Mouse (Mus musculus): ENCODE results near the gene Lpp. TPM values are rescaled to one million over a fixed set of nuclear protein-coding genes. Genes with fewer than 3 reads are reported as not detected.

Lpp gene
- total RNA-seq, 2 experiments from 2014 or later = 17.7 to 18.0 TPM

- intact Hi-C loops (cut with DNase I) = no loop called here
- no peak overlapping the region for H3K4me3 ChIP-seq
- no peak for TF ChIP-seq CTCF (IDR thresholded peaks at IDR 0.05)
- DNase-seq = peak; percentile 53
- H3K27ac ChIP-seq = 0 out of 2 replicates have a peak overlapping the region, but pooled peaks have one; percentile 1
These were observed 554.9 kb downstream of the Lpp start for GRCm38 (mm10) chr16:24948091-24948690.

DNA sequence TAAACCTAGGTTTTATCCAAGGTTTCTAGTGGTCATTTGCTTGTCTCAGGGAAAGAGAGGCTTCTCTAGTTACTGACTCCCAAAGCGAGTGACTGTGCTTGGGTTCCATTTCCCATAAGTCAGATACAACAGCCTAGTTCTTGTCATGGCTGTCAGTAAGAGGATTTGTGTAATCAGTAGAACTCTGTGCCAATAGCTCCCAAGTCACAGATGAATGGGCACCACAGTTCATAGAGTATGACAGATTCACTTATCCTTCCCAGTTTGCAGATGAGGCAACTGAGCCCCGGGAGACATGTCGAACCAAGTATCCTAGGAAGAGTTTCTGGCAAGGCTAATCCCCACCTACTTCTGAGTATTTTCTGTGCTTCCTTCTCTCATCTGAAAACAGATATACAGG, 556.0 kb downstream of the Lpp start:
- TF ChIP-seq CTCF (IDR thresholded peaks at IDR 0.05) = no peak
- no peak for DNase-seq
- H3K4me3 ChIP-seq = no peak overlapping the region
- intact Hi-C loops (cut with DNase I) = no loop called here
- no peak overlapping the region for H3K27ac ChIP-seq

DNA sequence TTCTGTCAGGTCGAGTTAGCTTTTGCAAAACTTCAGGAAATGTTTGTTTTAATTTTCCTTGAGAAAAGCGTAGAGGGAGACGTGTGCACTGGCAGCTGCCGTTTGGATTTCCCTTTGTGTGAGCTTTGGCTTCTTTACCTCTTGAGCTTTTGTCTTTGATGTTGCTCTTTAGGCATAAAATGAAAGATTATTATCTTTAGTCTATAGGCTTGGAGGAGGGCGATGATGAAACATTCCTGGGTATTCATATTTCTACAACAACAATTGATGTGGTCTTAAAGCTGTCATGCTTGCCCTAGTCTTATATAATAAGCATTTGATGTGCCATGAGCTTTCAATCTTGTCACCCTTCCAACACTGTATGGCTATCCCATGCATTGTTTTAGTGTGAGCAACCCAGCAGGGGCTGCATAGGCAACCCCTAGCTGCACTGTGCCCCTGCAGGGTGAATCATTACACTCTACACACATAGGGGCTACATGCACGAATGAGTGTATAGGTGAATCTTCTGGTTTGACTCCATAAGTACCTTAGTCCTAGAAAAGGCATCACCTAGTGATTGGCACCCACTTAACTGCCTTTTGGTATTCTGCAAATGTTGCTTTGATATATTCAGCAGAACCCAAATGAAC, 556.9 kb downstream of the Lpp start:
- H3K27ac ChIP-seq = no peak overlapping the region
- intact Hi-C loops (cut with DNase I) = no loop called here
- TF ChIP-seq CTCF (IDR thresholded peaks at IDR 0.05) = no peak
- no peak overlapping the region for H3K4me3 ChIP-seq
- DNase-seq = no peak

- no peak for TF ChIP-seq CTCF (IDR thresholded peaks at IDR 0.05)
- Histone ChIP-seq H3K27ac (no peak overlapping the region), H3K4me3 (no peak overlapping the region)
- no peak for DNase-seq
- intact Hi-C loops (cut with DNase I) = no loop called here
These were observed 558.6 kb downstream of the Lpp start for GRCm38 (mm10) chr16:24951909-24952308.

DNA sequence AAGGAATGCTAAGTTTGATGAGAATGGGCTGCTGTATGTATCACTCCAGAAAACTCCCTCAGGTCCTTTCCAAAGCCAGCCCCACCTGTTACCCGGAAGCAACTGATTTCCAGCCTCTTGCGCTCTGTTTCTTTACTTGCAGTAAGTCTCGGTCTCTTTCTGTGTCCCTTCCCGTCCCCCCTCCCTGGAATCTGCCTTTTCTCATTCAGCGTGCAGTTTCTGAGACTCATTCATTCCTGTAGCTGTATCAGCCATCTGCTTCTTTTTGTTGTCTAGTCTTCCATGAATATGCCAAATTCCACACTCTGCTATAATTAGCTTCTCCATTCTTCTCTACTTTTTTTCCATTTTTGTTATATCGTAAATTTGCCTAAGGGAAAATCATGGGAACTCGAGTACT, 561.7 kb downstream of the Lpp start:
- no peak for DNase-seq
- no peak overlapping the region for H3K4me3 ChIP-seq
- TF ChIP-seq CTCF (IDR thresholded peaks at IDR 0.05) = no peak
- intact Hi-C loops (cut with DNase I) = no loop called here
- H3K27ac ChIP-seq = no peak overlapping the region

DNA sequence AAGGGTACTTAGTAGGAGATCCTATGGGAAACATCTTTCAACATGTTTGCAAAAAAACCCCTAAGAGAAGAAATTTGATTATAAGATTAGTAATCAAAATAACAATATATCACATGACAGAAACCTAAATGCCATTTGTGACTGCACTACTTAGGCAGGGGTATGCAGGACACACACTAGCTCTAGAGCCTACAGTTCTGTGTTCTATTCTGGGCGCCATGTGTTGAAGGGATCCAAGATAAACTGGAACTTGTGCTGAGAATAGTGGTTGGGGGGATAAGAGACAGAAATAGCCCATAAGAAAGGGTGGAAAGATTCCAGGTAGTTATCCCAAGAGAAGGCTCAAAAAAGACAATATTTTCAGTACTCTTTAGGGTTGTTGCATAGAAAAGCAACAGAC, 565.4 kb downstream of the Lpp start:
- no peak for DNase-seq
- intact Hi-C loops (cut with DNase I) = no loop called here
- no peak for TF ChIP-seq CTCF (IDR thresholded peaks at IDR 0.05)
- no peak overlapping the region for H3K27ac ChIP-seq
- H3K4me3 ChIP-seq = no peak overlapping the region

- TF ChIP-seq CTCF (IDR thresholded peaks at IDR 0.05) = no peak
- intact Hi-C loops (cut with DNase I) = no loop called here
- Histone ChIP-seq H3K27ac (peak overlapping the region; percentile 53; the same call in 1 of the 2 replicates), H3K4me3 (no peak overlapping the region)
- peak; percentile 29 for DNase-seq
These were observed 567.8 kb downstream of the Lpp start for GRCm38 (mm10) chr16:24960901-24961806.

DNA sequence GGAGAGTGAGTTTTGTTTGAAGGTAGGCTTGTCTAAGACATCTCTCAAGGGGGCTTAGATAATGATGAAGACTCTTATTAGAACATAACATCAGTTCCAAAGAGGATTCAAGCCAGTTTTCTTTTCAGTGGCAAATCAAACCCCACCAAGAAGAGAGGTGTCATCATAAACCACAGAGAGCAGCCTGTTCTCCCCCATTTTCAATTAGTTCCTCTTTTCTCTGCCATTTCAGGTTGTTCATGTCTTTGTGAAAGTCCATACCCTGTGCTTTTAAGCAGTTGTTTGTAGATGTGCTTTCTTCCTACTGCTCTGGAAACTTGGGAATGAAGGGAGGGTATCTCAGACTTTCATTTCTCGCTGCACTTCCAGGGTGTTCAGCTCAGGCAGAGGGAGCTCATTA, 571.0 kb downstream of the Lpp start:
- Histone ChIP-seq H3K4me3 (no peak overlapping the region), H3K27ac (no peak overlapping the region)
- intact Hi-C loops (cut with DNase I) = no loop called here
- DNase-seq = no peak
- TF ChIP-seq CTCF (IDR thresholded peaks at IDR 0.05) = no peak

DNA sequence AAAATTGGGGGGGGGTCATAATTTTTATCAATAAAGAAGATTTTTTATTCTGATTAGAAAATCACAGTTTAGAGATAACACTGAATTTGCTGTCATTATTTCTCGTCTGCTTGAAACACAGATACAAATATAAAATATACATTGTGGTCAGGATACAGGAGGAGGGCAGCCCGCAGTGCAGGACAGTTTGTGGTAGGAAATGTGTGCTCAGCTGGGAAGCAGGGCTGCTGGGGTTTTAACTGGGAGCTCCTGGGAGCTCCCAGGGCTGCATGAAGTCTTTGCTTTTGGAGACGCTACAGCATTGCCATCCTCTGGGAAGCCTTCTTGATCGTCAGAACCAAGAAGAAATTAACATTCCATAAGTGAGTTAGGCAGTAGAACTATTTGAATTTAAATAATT, 571.8 kb downstream of the Lpp start:
- no peak overlapping the region for H3K4me3 ChIP-seq
- no peak for TF ChIP-seq CTCF (IDR thresholded peaks at IDR 0.05)
- no peak overlapping the region for H3K27ac ChIP-seq
- intact Hi-C loops (cut with DNase I) = no loop called here
- no peak for DNase-seq

DNA sequence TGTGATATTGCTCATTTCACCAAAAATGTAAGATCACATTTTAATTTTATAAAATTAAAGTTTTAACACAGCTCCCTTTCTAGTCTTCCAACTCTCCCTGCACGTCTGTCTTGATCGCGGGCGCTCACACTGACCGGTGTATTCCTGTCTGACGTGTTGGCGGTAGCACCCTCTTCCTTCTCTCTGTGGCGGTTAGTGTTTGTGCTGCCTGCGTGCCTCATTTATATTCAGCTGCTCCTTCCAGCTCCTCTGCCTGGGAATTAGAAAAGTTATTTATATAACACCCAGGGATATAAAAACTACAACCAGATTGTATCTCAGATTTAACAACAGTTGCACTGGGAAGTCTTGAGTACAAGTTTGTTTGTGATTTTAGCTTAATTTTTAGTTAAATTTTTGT, 573.2 kb downstream of the Lpp start:
- no peak overlapping the region for H3K4me3 ChIP-seq
- no peak overlapping the region for H3K27ac ChIP-seq
- intact Hi-C loops (cut with DNase I) = no loop called here
- no peak for TF ChIP-seq CTCF (IDR thresholded peaks at IDR 0.05)
- DNase-seq = no peak

DNA sequence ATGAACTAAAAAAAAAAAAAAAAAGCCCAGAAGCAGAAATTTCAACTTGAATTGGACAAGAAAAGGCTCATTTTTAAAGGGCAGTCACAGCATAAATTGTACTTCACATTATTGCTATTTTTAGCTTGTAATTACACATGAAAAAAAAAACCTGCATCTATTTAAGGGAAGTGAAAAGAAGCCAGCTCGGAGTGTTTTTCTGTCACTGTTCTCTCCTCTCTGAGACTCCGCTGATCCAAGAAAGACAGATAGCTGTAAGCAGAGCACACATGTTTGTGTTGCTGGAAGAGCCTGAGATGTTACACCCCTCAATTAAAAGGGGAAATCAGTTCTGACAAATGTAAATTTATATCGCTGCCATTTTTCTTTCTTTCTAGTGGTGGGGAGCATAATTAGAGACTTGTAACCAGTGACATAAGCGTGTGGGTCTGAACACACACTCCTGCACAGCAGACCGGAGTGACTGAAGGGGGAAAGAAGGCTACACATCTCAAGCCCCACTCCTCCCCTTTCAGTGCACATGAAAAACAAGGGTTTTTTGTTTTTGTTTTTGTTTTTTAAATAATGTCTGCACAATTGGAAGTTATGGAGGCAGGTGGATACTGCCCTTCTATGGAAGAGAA, 579.8 kb downstream of the Lpp start:
- no peak for TF ChIP-seq CTCF (IDR thresholded peaks at IDR 0.05)
- Histone ChIP-seq H3K4me3 (no peak overlapping the region), H3K27ac (peak overlapping the region; percentile 72)
- no peak for DNase-seq
- intact Hi-C loops (cut with DNase I) = no loop called here

- intact Hi-C loops (cut with DNase I) = no loop called here
- DNase-seq = no peak
- TF ChIP-seq CTCF (IDR thresholded peaks at IDR 0.05) = no peak
- H3K27ac ChIP-seq = peak overlapping the region; percentile 8; the same call in 1 of the 2 replicates
- H3K4me3 ChIP-seq = no peak overlapping the region
These were observed 584.5 kb downstream of the Lpp start for GRCm38 (mm10) chr16:24977771-24978170.

GRCm38 (mm10) chr16:24978226-24978625, 584.9 kb downstream of the Lpp start:
- intact Hi-C loops (cut with DNase I) = no loop called here
- no peak for TF ChIP-seq CTCF (IDR thresholded peaks at IDR 0.05)
- no peak for DNase-seq
- H3K4me3 ChIP-seq = no peak overlapping the region
- no peak overlapping the region; the same call in 1 of the 2 replicates for H3K27ac ChIP-seq
